Mouse (Mus musculus) limb, embryonic 13.5 days (tissue): Measurements from ENCODE around the gene Nova1. TPM values are rescaled to one million over a fixed set of nuclear protein-coding genes. Genes with fewer than 3 reads are reported as not detected.

Experiments used
- ATAC-seq: fragments of 200-750 bp; cut with Nextera tagmentation; 2 replicates; pipeline ENCODE4 v1.8.0; 2017; ENCODE audit warnings: low read depth, moderate number of reproducible peaks, moderate TSS enrichment; ENCODE audit not compliant: low FRiP score
- H3K27ac ChIP-seq: fragments of 300-500 bp; sonication (generic); 2 replicates; pipeline ENCODE4 v1.5.1; 2015; ENCODE audit warnings: inconsistent platforms, mild to moderate bottlenecking, moderate library complexity
- H3K27me3 ChIP-seq: fragments of 300-500 bp; sonication (generic); 2 replicates; pipeline ENCODE4 v1.6.1; 2015; ENCODE audit warnings: mild to moderate bottlenecking, inconsistent platforms
- H3K36me3 ChIP-seq: fragments of 300-500 bp; sonication (generic); 2 replicates; pipeline ENCODE4 v1.6.1; 2015; ENCODE audit warnings: inconsistent platforms, mild to moderate bottlenecking, moderate library complexity
- H3K4me1 ChIP-seq: fragments of 300-500 bp; sonication (generic); 2 replicates; pipeline ENCODE4 v1.6.1; 2015; ENCODE audit warnings: inconsistent platforms
- H3K4me2 ChIP-seq: fragments of 300-500 bp; sonication (generic); replicated peaks from 2 replicates; pipeline ENCODE4 v1.6.1; 2015; ENCODE audit warnings: inconsistent platforms, mild to moderate bottlenecking, moderate library complexity
- H3K4me3 ChIP-seq: fragments of 300-500 bp; sonication (generic); 2 replicates; pipeline ENCODE4 v1.5.1; 2015; ENCODE audit warnings: moderate library complexity, mild to moderate bottlenecking, inconsistent platforms
- H3K9ac ChIP-seq: fragments of 300-500 bp; sonication (generic); 2 replicates; pipeline ENCODE4 v1.6.1; 2015; ENCODE audit warnings: mild to moderate bottlenecking, inconsistent platforms
- H3K9me3 ChIP-seq: fragments of 300-500 bp; sonication (generic); 2 replicates; pipeline ENCODE4 v1.6.1; 2016; ENCODE audit warnings: inconsistent platforms
- WGBS: fragments of 180-500 bp; shearing (Covaris S2); methylation state at CpG from one replicate; pipeline ENCODE4 v1.1.7; 2015; 5-methylcytosine and 5-hydroxymethylcytosine counted together
- polyA plus RNA-seq: library from polyadenylated mRNA; unstranded; fragments of >200 nt; fragmentation: Nextera tagmentation; extraction: Ambion mirVana; gene quantifications from 2 replicates; pipeline ENCODE4 v1.2.1, GENCODE M21; 2015

Gene Nova1
- polyA plus RNA-seq, 1 experiment from 2014 or later: 2.9 TPM

DNA sequence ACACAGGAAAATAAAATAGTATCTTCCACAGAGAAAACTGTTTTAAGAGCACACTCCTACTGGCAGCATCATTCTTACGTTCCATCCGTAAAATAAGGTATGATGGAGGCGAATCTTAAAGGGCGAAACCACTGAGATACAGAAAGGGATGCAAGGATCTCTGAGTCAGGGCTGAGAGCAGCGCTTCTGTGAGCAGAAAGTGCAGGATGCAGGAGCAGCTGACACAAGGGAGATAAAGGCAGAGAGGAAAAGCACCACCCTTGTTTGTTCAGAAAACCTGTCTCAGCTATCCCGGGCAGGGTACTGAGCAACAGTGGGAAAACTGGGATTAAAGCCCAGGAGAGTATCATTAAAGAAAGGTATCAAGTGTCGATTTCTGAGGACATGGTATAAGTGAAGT lies 59.3 kb downstream of the Nova1 start:
- H3K4me2 ChIP-seq: no peak overlapping the region
- no peak overlapping the region for H3K4me3 ChIP-seq
- H3K27ac ChIP-seq: no peak overlapping the region
- ATAC-seq: no peak
- no peaks in the 10 kb centered on the region for H3K9me3 ChIP-seq
- no peak overlapping the region for H3K9ac ChIP-seq
- no peaks in the 10 kb centered on the region for H3K27me3 ChIP-seq
- no peaks in the 10 kb centered on the region for H3K4me1 ChIP-seq
- no peaks in the 10 kb centered on the region for H3K36me3 ChIP-seq
- WGBS: 75% methylated on average over 7 of the region's 7 CpGs

GRCm38 (mm10) chr12:46754325-46754848 lies 64.3 kb downstream of the Nova1 start:
- Histone ChIP-seq H3K4me3 (no peak overlapping the region), H3K4me1 (no peaks in the 10 kb centered on the region), H3K9ac (no peak overlapping the region), H3K27me3 (no peaks in the 10 kb centered on the region), H3K9me3 (no peaks in the 10 kb centered on the region), H3K36me3 (no peaks in the 10 kb centered on the region), H3K4me2 (no peak overlapping the region), H3K27ac (no peak overlapping the region)
- no peak for ATAC-seq
- WGBS: 71% methylated on average over 4 of the region's 4 CpGs

GRCm38 (mm10) chr12:46753096-46753495 lies 65.6 kb downstream of the Nova1 start:
- WGBS: 68% methylated on average over 3 of the region's 3 CpGs
- no peak overlapping the region for H3K27ac ChIP-seq
- no peaks in the 10 kb centered on the region for H3K4me1 ChIP-seq
- no peaks in the 10 kb centered on the region for H3K36me3 ChIP-seq
- no peak overlapping the region for H3K4me3 ChIP-seq
- no peak overlapping the region for H3K4me2 ChIP-seq
- no peak overlapping the region for H3K9ac ChIP-seq
- ATAC-seq: no peak
- H3K27me3 ChIP-seq: no peaks in the 10 kb centered on the region
- no peaks in the 10 kb centered on the region for H3K9me3 ChIP-seq

DNA sequence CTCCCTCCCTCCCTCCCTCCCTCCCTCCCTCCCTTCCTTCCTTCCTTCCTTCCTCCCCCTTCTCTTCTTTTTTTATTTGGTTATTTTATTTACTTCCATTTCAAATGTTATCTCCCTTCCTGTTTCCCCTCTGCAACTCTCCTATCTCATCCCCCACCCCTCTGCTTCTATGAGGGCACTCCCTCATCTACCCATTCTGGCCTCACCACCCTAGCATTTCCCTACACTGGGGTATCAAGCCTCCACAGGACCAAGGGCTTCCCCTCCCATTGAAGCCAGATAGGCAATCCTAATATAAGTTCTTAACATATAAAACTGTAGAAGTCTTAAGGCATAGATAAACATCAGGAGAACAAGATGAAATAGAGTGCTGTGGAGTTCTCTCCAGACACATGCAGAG lies 85.5 kb downstream of the Nova1 start:
- Histone ChIP-seq H3K4me1 (no peaks in the 10 kb centered on the region), H3K27ac (no peak overlapping the region), H3K4me3 (no peak overlapping the region), H3K36me3 (no peaks in the 10 kb centered on the region), H3K27me3 (no peaks in the 10 kb centered on the region), H3K9me3 (no peaks in the 10 kb centered on the region), H3K4me2 (no peak overlapping the region), H3K9ac (no peak overlapping the region)
- no peak for ATAC-seq

GRCm38 (mm10) chr12:46731943-46732342 lies 86.8 kb downstream of the Nova1 start:
- 81% methylated on average over 1 of the region's 1 CpGs for WGBS
- ATAC-seq: no peak
- Histone ChIP-seq H3K4me2 (no peak overlapping the region), H3K4me1 (no peaks in the 10 kb centered on the region), H3K27ac (no peak overlapping the region), H3K27me3 (no peaks in the 10 kb centered on the region), H3K9ac (no peak overlapping the region), H3K36me3 (no peaks in the 10 kb centered on the region), H3K4me3 (no peak overlapping the region), H3K9me3 (no peaks in the 10 kb centered on the region)

GRCm38 (mm10) chr12:46721914-46722313 lies 96.8 kb downstream of the Nova1 start:
- Histone ChIP-seq H3K27me3 (no peaks in the 10 kb centered on the region), H3K27ac (no peak overlapping the region), H3K4me2 (no peak overlapping the region), H3K36me3 (no peaks in the 10 kb centered on the region), H3K4me1 (0 out of 2 replicates have a peak, but pooled peaks cover 3% of the 10 kb centered on the region), H3K9ac (no peak overlapping the region), H3K9me3 (no peaks in the 10 kb centered on the region), H3K4me3 (no peak overlapping the region)
- no peak for ATAC-seq
- 38% methylated on average over 8 of the region's 8 CpGs for WGBS

GRCm38 (mm10) chr12:46719076-46719475 lies 99.7 kb downstream of the Nova1 start:
- no peaks in the 10 kb centered on the region for H3K27me3 ChIP-seq
- no peak overlapping the region for H3K9ac ChIP-seq
- H3K4me2 ChIP-seq: no peak overlapping the region
- 0 out of 2 replicates have a peak, but pooled peaks cover 3% of the 10 kb centered on the region for H3K4me1 ChIP-seq
- 92% methylated on average over 4 of the region's 4 CpGs for WGBS
- ATAC-seq: no peak
- H3K36me3 ChIP-seq: no peaks in the 10 kb centered on the region
- no peak overlapping the region for H3K27ac ChIP-seq
- H3K4me3 ChIP-seq: no peak overlapping the region
- H3K9me3 ChIP-seq: no peaks in the 10 kb centered on the region

GRCm38 (mm10) chr12:46710094-46710493 lies 108.6 kb downstream of the Nova1 start:
- no peak overlapping the region for H3K9ac ChIP-seq
- ATAC-seq: no peak
- WGBS: 82% methylated on average over 2 of the region's 2 CpGs

GRCm38 (mm10) chr12:46709475-46709874 lies 109.3 kb downstream of the Nova1 start:
- ATAC-seq: no peak
- Histone ChIP-seq H3K9me3 (no peaks in the 10 kb centered on the region), H3K4me3 (no peak overlapping the region), H3K4me1 (no peaks in the 10 kb centered on the region), H3K9ac (no peak overlapping the region), H3K4me2 (no peak overlapping the region), H3K27ac (no peak overlapping the region), H3K27me3 (no peaks in the 10 kb centered on the region), H3K36me3 (no peaks in the 10 kb centered on the region)
- WGBS: 90% methylated on average over 7 of the region's 7 CpGs

More at GRCm38 (mm10) chr12:46710094-46710493, 108.6 kb downstream of the Nova1 start:
- Histone ChIP-seq H3K36me3 (no peaks in the 10 kb centered on the region), H3K9me3 (no peaks in the 10 kb centered on the region), H3K27me3 (no peaks in the 10 kb centered on the region), H3K4me2 (no peak overlapping the region), H3K27ac (no peak overlapping the region), H3K4me3 (no peak overlapping the region), H3K4me1 (no peaks in the 10 kb centered on the region)

- Histone ChIP-seq H3K4me3 (no peak overlapping the region), H3K4me1 (no peaks in the 10 kb centered on the region), H3K9ac (no peak overlapping the region), H3K27ac (no peak overlapping the region), H3K36me3 (no peaks in the 10 kb centered on the region), H3K27me3 (no peaks in the 10 kb centered on the region), H3K4me2 (no peak overlapping the region), H3K9me3 (no peaks in the 10 kb centered on the region)
- no peak for ATAC-seq
- WGBS: 84% methylated on average over 8 of the region's 8 CpGs
Measured at GRCm38 (mm10) chr12:46700202-46700601, 118.5 kb downstream of the Nova1 start.

GRCm38 (mm10) chr12:46676341-46676740 lies 142.4 kb downstream of the Nova1 start:
- 67% methylated on average over 2 of the region's 2 CpGs for WGBS
- ATAC-seq: no peak

GRCm38 (mm10) chr12:46666706-46667105 lies 152.0 kb downstream of the Nova1 start:
- WGBS: 43% methylated on average over 2 of the region's 2 CpGs
- Histone ChIP-seq H3K9me3 (no peaks in the 10 kb centered on the region), H3K4me3 (no peak overlapping the region), H3K4me1 (no peaks in the 10 kb centered on the region), H3K27ac (no peak overlapping the region), H3K36me3 (no peaks in the 10 kb centered on the region), H3K27me3 (no peaks in the 10 kb centered on the region), H3K9ac (no peak overlapping the region), H3K4me2 (no peak overlapping the region)
- ATAC-seq: no peak

More at GRCm38 (mm10) chr12:46676341-46676740, 142.4 kb downstream of the Nova1 start:
- Histone ChIP-seq H3K9me3 (no peaks in the 10 kb centered on the region), H3K27me3 (no peaks in the 10 kb centered on the region), H3K4me3 (no peak overlapping the region), H3K36me3 (no peaks in the 10 kb centered on the region), H3K9ac (no peak overlapping the region), H3K27ac (no peak overlapping the region), H3K4me2 (no peak overlapping the region), H3K4me1 (no peaks in the 10 kb centered on the region)

GRCm38 (mm10) chr12:46646139-46646611 lies 172.6 kb downstream of the Nova1 start:
- Histone ChIP-seq H3K4me2 (no peak overlapping the region), H3K27me3 (no peaks in the 10 kb centered on the region), H3K27ac (no peak overlapping the region), H3K36me3 (no peaks in the 10 kb centered on the region), H3K9me3 (no peaks in the 10 kb centered on the region), H3K4me1 (no peaks in the 10 kb centered on the region), H3K4me3 (no peak overlapping the region), H3K9ac (no peak overlapping the region)
- ATAC-seq: no peak
- 77% methylated on average over 5 of the region's 5 CpGs for WGBS
